Mouse (Mus musculus) monocyte, adult 5-6 weeks (primary cell): Measurements from ENCODE around the gene Dalrd3. TPM values are rescaled to one million over a fixed set of nuclear protein-coding genes. Genes with fewer than 3 reads are reported as not detected.

Experiments
- ATAC-seq: fragments of 153-309, 156-312 bp; replicated peaks from 2 replicates; pipeline ENCODE4 v1.8.0; 2017; ENCODE audit warnings: mild to moderate bottlenecking; ENCODE audit not compliant: low TSS enrichment, insufficient number of reproducible peaks, severe bottlenecking, poor library complexity, low FRiP score
- total RNA-seq: library from RNA; stranded (forward); fragments of 200-1000, 200-491, 200-594 nt; gene quantifications from 3 replicates; pipeline ENCODE4 v1.2.3, GENCODE M21; 2017

Dalrd3 gene
- total RNA-seq, 1 experiment from 2014 or later, result 44.8 TPM

GRCm38 (mm10) chr9:108570207-108570896, 666 bp downstream of the Dalrd3 start:
- ATAC-seq, result no peak

- no peak for ATAC-seq
Observed at GRCm38 (mm10) chr9:108571401-108571973, 1.8 kb downstream of the Dalrd3 start.

- ATAC-seq, result no peak
Observed at GRCm38 (mm10) chr9:108572321-108572720, 2.6 kb downstream of the Dalrd3 start.

- no peak for ATAC-seq
Observed at GRCm38 (mm10) chr9:108573774-108574690, 4.3 kb downstream of the Dalrd3 start.

- no peak for ATAC-seq
Observed at GRCm38 (mm10) chr9:108574921-108575320, 5.2 kb downstream of the Dalrd3 start.

GRCm38 (mm10) chr9:108575321-108576297, 5.9 kb downstream of the Dalrd3 start:
- no peak for ATAC-seq

GRCm38 (mm10) chr9:108577025-108577424, 7.3 kb downstream of the Dalrd3 start:
- ATAC-seq, result no peak

GRCm38 (mm10) chr9:108577934-108578544, 8.4 kb downstream of the Dalrd3 start:
- no peak for ATAC-seq

- peak; percentile 59 for ATAC-seq
Observed at GRCm38 (mm10) chr9:108578545-108579343, 9.1 kb downstream of the Dalrd3 start, which contains the start of gene Wdr6. Wdr6 (minus strand) TSS chr9:108578739.

- no peak for ATAC-seq
Observed at GRCm38 (mm10) chr9:108579344-108579690, 9.6 kb downstream of the Dalrd3 start.

- no peak for ATAC-seq
Observed at GRCm38 (mm10) chr9:108587571-108588180, 18.0 kb downstream of the Dalrd3 start.

- no peak for ATAC-seq
Observed at GRCm38 (mm10) chr9:108589229-108589628, 19.5 kb downstream of the Dalrd3 start.

- no peak for ATAC-seq
Observed at GRCm38 (mm10) chr9:108591462-108591861, 21.8 kb downstream of the Dalrd3 start.

GRCm38 (mm10) chr9:108594354-108594753, 24.7 kb downstream of the Dalrd3 start:
- ATAC-seq, result no peak

GRCm38 (mm10) chr9:108596998-108597764, 27.5 kb downstream of the Dalrd3 start, which contains the start of gene P4htm:
P4htm (minus strand) TSS chr9:108597667.
- peak; percentile 45 for ATAC-seq

- no peak for ATAC-seq
Observed at GRCm38 (mm10) chr9:108599021-108599566, 29.4 kb downstream of the Dalrd3 start.
